Mouse (Mus musculus): ENCODE data around the gene Vav3. TPM values are rescaled to one million over a fixed set of nuclear protein-coding genes. Genes with fewer than 3 reads are reported as not detected.

Vav3 gene
- polyA plus RNA-seq, 1 experiment from 2014 or later, result 10.4 TPM

DNA sequence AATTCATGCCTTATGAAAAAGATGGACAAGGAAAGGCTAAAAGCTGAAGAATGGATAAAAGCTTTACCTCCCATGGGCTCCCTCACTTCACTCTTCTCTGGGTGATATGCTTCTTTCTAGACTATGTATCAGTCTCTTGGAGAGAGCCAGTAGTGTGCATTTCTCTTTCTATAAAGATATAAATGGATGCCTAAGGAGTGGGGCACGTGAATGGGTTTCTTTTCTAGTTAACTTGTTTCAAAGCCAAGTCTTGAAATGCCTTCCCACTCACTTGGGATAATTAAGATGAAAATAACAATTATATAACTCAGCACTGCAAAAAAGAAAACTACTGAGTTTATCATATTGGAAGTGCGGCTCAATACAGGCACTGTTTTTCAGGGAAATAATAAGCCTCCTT, 265.7 kb downstream of the Vav3 start:
- H3K27me3 ChIP-seq (replicated peaks; ENCODE audit: control insufficient read depth, insufficient read depth, low read length), result no peaks in the 10 kb centered on the region
- H3K27ac ChIP-seq (ENCODE audit: low read depth, low read length), result no peak overlapping the region
- no peak for TF ChIP-seq CTCF (IDR thresholded peaks at IDR 0.05; ENCODE audit: low read depth)
- ATAC-seq, result no peak
- no peak overlapping the region for H3K4me2 ChIP-seq (replicated peaks; ENCODE audit: low read depth)
- H3K4me3 ChIP-seq (ENCODE audit: low read depth, low read length), result no peak overlapping the region
- no peaks in the 10 kb centered on the region for H3K36me3 ChIP-seq (ENCODE audit: control insufficient read depth, insufficient read depth)
- H3K9ac ChIP-seq (ENCODE audit: low read depth, low read length), result no peak overlapping the region
- H3K4me1 ChIP-seq (replicated peaks; ENCODE audit: control insufficient read depth, insufficient read depth, low read length), result 0 out of 2 replicates have a peak, but pooled peaks cover 4% of the 10 kb centered on the region
- 52% methylated on average over 2 of the region's 2 CpGs for WGBS
- no peaks in the 10 kb centered on the region for H3K9me3 ChIP-seq (ENCODE audit: control insufficient read depth)

DNA sequence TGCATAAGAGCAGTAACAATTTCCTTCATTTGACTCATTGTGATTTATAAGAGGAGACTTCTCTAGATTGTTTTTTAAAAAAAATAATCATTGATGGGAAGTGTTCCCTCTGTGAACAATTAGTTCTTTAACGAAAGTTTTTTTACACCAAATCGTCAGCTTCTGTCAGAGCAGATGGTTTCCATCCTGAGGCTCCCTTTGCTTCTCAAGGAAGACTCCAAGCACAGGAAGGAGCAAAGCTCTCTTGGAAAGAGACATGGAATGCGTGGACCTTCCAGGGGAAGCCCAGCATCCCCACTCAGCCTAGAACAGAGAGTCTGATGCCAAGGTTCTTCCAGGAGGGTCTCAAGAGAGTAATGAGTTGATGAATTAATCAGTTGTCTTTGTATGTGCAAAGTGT, 281.3 kb downstream of the Vav3 start:
- no peak for TF ChIP-seq CTCF (IDR thresholded peaks at IDR 0.05; ENCODE audit: low read depth)
- Histone ChIP-seq H3K4me1 (replicated peaks; ENCODE audit: control insufficient read depth, insufficient read depth, low read length) (no peaks in the 10 kb centered on the region; the same call in 1 of the 2 replicates), H3K4me3 (ENCODE audit: low read depth, low read length) (no peak overlapping the region), H3K27me3 (replicated peaks; ENCODE audit: control insufficient read depth, insufficient read depth, low read length) (no peaks in the 10 kb centered on the region), H3K9me3 (ENCODE audit: control insufficient read depth) (no peaks in the 10 kb centered on the region), H3K27ac (ENCODE audit: low read depth, low read length) (no peak overlapping the region), H3K36me3 (ENCODE audit: control insufficient read depth, insufficient read depth) (no peaks in the 10 kb centered on the region), H3K9ac (ENCODE audit: low read depth, low read length) (no peak overlapping the region), H3K4me2 (replicated peaks; ENCODE audit: low read depth) (no peak overlapping the region)
- no peak for ATAC-seq
- WGBS, result 45% methylated on average over 3 of the region's 3 CpGs

- no peak for TF ChIP-seq CTCF (IDR thresholded peaks at IDR 0.05; ENCODE audit: low read depth)
- no peaks in the 10 kb centered on the region for H3K9me3 ChIP-seq (ENCODE audit: control insufficient read depth)
- H3K9ac ChIP-seq (ENCODE audit: low read depth, low read length), result no peak overlapping the region
- H3K4me1 ChIP-seq (replicated peaks; ENCODE audit: control insufficient read depth, insufficient read depth, low read length), result no peaks in the 10 kb centered on the region; the same call in 1 of the 2 replicates
- H3K4me3 ChIP-seq (ENCODE audit: low read depth, low read length), result no peak overlapping the region
- H3K36me3 ChIP-seq (ENCODE audit: control insufficient read depth, insufficient read depth), result no peaks in the 10 kb centered on the region
- ATAC-seq, result no peak
- H3K27ac ChIP-seq (ENCODE audit: low read depth, low read length), result no peak overlapping the region
- no peaks in the 10 kb centered on the region for H3K27me3 ChIP-seq (replicated peaks; ENCODE audit: control insufficient read depth, insufficient read depth, low read length)
- H3K4me2 ChIP-seq (replicated peaks; ENCODE audit: low read depth), result no peak overlapping the region
- 79% methylated on average over 1 of the region's 1 CpGs for WGBS
These were observed 281.9 kb downstream of the Vav3 start for GRCm38 (mm10) chr3:109622361-109622760.

DNA sequence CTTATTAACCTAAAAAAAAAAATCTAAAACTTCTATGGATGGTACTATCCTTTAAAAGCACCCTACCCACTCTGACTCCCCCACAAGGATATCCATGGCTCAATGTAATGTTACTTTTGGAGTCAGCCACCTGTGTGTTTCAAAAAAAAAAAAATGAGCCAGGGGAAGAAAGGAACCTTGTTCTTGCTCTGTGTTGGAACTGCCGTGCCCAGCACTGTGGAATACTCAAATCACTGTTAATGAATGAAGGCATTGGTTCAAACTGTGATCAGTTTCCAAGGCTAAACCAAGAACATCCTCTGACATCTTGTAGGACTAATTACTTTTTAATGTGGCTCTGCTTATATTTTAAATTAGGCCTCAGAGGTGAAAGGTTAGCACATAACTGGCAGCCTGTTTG, 282.4 kb downstream of the Vav3 start:
- no peaks in the 10 kb centered on the region; the same call in 1 of the 2 replicates for H3K4me1 ChIP-seq (replicated peaks; ENCODE audit: control insufficient read depth, insufficient read depth, low read length)
- H3K36me3 ChIP-seq (ENCODE audit: control insufficient read depth, insufficient read depth), result no peaks in the 10 kb centered on the region; the same call in 1 of the 2 replicates
- H3K9me3 ChIP-seq (ENCODE audit: control insufficient read depth), result no peaks in the 10 kb centered on the region
- H3K4me3 ChIP-seq (ENCODE audit: low read depth, low read length), result no peak overlapping the region
- H3K4me2 ChIP-seq (replicated peaks; ENCODE audit: low read depth), result no peak overlapping the region
- no peak overlapping the region for H3K27ac ChIP-seq (ENCODE audit: low read depth, low read length)
- 79% methylated on average over 1 of the region's 1 CpGs for WGBS
- TF ChIP-seq CTCF (IDR thresholded peaks at IDR 0.05; ENCODE audit: low read depth), result no peak
- no peak for ATAC-seq
- no peak overlapping the region for H3K9ac ChIP-seq (ENCODE audit: low read depth, low read length)
- H3K27me3 ChIP-seq (replicated peaks; ENCODE audit: control insufficient read depth, insufficient read depth, low read length), result no peaks in the 10 kb centered on the region

DNA sequence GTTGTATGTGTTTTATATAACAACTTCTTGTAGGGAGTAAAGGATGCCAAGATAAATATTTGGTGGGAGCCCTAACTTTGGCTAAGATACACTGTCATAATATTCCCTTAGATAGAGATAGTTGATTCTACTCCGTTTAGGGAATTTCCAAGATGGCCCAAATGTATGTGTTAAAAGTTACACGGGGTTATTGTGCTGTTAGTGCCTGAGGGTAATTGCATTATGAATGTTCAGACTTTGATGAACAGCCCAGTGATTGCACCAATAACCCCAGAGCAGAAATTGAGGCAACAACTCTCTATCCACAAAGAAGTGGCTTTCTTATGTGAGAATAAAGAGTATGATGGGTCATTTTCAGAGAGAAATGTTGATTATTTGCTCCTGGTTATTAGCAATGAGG, 283.3 kb downstream of the Vav3 start:
- Histone ChIP-seq H3K27ac (ENCODE audit: low read depth, low read length) (no peak overlapping the region), H3K27me3 (replicated peaks; ENCODE audit: control insufficient read depth, insufficient read depth, low read length) (no peaks in the 10 kb centered on the region), H3K4me1 (replicated peaks; ENCODE audit: control insufficient read depth, insufficient read depth, low read length) (no peaks in the 10 kb centered on the region; the same call in 1 of the 2 replicates), H3K36me3 (ENCODE audit: control insufficient read depth, insufficient read depth) (no peaks in the 10 kb centered on the region; the same call in 1 of the 2 replicates), H3K4me3 (ENCODE audit: low read depth, low read length) (no peak overlapping the region), H3K9me3 (ENCODE audit: control insufficient read depth) (no peaks in the 10 kb centered on the region), H3K4me2 (replicated peaks; ENCODE audit: low read depth) (no peak overlapping the region), H3K9ac (ENCODE audit: low read depth, low read length) (no peak overlapping the region)
- 45% methylated on average over 2 of the region's 2 CpGs for WGBS
- TF ChIP-seq CTCF (IDR thresholded peaks at IDR 0.05; ENCODE audit: low read depth), result no peak
- no peak for ATAC-seq

GRCm38 (mm10) chr3:109636045-109636444, 295.6 kb downstream of the Vav3 start:
- WGBS, result 94% methylated on average over 4 of the region's 4 CpGs
- Histone ChIP-seq H3K4me1 (replicated peaks; ENCODE audit: control insufficient read depth, insufficient read depth, low read length) (no peaks in the 10 kb centered on the region), H3K9me3 (ENCODE audit: control insufficient read depth) (no peaks in the 10 kb centered on the region), H3K36me3 (ENCODE audit: control insufficient read depth, insufficient read depth) (no peaks in the 10 kb centered on the region; the same call in 1 of the 2 replicates), H3K27ac (ENCODE audit: low read depth, low read length) (no peak overlapping the region), H3K4me2 (replicated peaks; ENCODE audit: low read depth) (no peak overlapping the region), H3K9ac (ENCODE audit: low read depth, low read length) (no peak overlapping the region), H3K27me3 (replicated peaks; ENCODE audit: control insufficient read depth, insufficient read depth, low read length) (no peaks in the 10 kb centered on the region), H3K4me3 (ENCODE audit: low read depth, low read length) (no peak overlapping the region)
- no peak for TF ChIP-seq CTCF (IDR thresholded peaks at IDR 0.05; ENCODE audit: low read depth)
- no peak for ATAC-seq

DNA sequence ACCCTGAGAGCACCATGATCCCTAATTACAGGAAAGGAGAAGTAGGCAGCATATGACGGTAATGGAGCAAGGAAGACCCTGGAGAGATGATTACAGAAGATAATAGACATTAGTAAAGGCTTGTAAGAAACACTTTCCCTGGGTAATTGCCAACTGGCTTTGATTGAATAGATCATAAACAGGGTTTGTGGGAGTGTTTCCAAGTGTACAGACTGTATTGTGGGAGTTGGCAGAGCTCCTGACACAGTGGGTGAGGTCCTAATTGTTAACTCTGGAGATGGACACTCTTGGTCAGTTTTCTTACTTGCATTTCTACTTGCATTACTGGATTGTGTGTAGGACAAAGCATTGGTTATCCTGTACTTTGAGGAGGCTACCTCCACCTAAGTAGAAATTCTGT, 298.9 kb downstream of the Vav3 start:
- Histone ChIP-seq H3K9me3 (ENCODE audit: control insufficient read depth) (no peaks in the 10 kb centered on the region), H3K4me2 (replicated peaks; ENCODE audit: low read depth) (no peak overlapping the region), H3K4me1 (replicated peaks; ENCODE audit: control insufficient read depth, insufficient read depth, low read length) (no peaks in the 10 kb centered on the region), H3K4me3 (ENCODE audit: low read depth, low read length) (no peak overlapping the region), H3K9ac (ENCODE audit: low read depth, low read length) (no peak overlapping the region), H3K27me3 (replicated peaks; ENCODE audit: control insufficient read depth, insufficient read depth, low read length) (no peaks in the 10 kb centered on the region), H3K36me3 (ENCODE audit: control insufficient read depth, insufficient read depth) (no peaks in the 10 kb centered on the region), H3K27ac (ENCODE audit: low read depth, low read length) (no peak overlapping the region)
- 29% methylated on average over 1 of the region's 1 CpGs for WGBS
- no peak for ATAC-seq
- no peak for TF ChIP-seq CTCF (IDR thresholded peaks at IDR 0.05; ENCODE audit: low read depth)

Data from intestine, postnatal 0 days (tissue).